Mouse (Mus musculus) liver, adult 2 months (tissue): ENCODE measurements at regions not wholly inside any gene's neighbourhood (a gene's known extent, or its start where the extent isn't known, plus 50 kb on each side); places are given as distances from the start of the nearest gene placed in this dataset.
"Not testable (repeated sequence)": the region's sequence is repeated elsewhere in the genome, so short reads cannot be mapped to it uniquely, and the experiment has no call there.

Source experiments
- CTCF ChIP-seq: fragments of 200-500 bp; IDR thresholded peaks from 2 replicates; pipeline ENCODE4 v1.5.1; 2011; ENCODE audit warnings: low read depth, low read length, control low read depth
- POLR2A ChIP-seq: fragments of 200-500 bp; IDR thresholded peaks from 2 replicates; pipeline ENCODE4 v1.6.1; 2011; ENCODE audit warnings: low read length, control low read depth; ENCODE audit not compliant: insufficient read depth; ENCODE audit errors: extremely low read depth

GRCm38 (mm10) chr3:6768085-6768484, 147.8 kb upstream of the 1700008P02Rik start:
- not testable (repeated sequence) for TF ChIP-seq CTCF, POLR2A
